Mouse (Mus musculus): ENCODE results near the gene Cd151. TPM values are rescaled to one million over a fixed set of nuclear protein-coding genes. Genes with fewer than 3 reads are reported as not detected.

Gene Cd151
- total and polyA plus RNA-seq, 3 experiments, result 272 to 395 (median 334) TPM

GRCm38 (mm10) chr7:141468164-141468521 lies 951 bp downstream of the Cd151 start:
- Histone ChIP-seq H3K4me1 (ENCODE audit: control insufficient read depth, insufficient read depth, low read length) (peaks cover 19% of the 10 kb centered on the region), H3K27ac (peak overlapping the region; percentile 98), H3K4me3 (peak overlapping the region; percentile 82), H3K36me3 (ENCODE audit: control insufficient read depth, insufficient read depth, low read length) (no peaks in the 10 kb centered on the region; the same call in 1 of the 2 replicates), H3K79me2 (replicated peaks; ENCODE audit: control insufficient read depth, insufficient read depth, low read length) (no peaks in the 10 kb centered on the region; the same call in 1 of the 2 replicates), H3K27me3 (ENCODE audit: control insufficient read depth, insufficient read depth, low read length) (no peaks in the 10 kb centered on the region), H3K9ac (ENCODE audit: low read depth, low read length) (peak overlapping the region; percentile 75)
- intact Hi-C loops (cut with DNase I), result no loop called here
- DNase-seq, result peak in 1 of 2 experiments; percentile 58
- WGBS, result 3% methylated on average over 5 of the region's 5 CpGs
- no peak for TF ChIP-seq CTCF (IDR thresholded peaks at IDR 0.05)
- no peak for TF ChIP-seq POLR2A (IDR thresholded peaks at IDR 0.05; ENCODE audit: insufficient read depth, low read depth, low read length)
- TF ChIP-seq EP300 (IDR thresholded peaks at IDR 0.05; ENCODE audit: insufficient read depth, low read depth, low read length), result no peak

DNA sequence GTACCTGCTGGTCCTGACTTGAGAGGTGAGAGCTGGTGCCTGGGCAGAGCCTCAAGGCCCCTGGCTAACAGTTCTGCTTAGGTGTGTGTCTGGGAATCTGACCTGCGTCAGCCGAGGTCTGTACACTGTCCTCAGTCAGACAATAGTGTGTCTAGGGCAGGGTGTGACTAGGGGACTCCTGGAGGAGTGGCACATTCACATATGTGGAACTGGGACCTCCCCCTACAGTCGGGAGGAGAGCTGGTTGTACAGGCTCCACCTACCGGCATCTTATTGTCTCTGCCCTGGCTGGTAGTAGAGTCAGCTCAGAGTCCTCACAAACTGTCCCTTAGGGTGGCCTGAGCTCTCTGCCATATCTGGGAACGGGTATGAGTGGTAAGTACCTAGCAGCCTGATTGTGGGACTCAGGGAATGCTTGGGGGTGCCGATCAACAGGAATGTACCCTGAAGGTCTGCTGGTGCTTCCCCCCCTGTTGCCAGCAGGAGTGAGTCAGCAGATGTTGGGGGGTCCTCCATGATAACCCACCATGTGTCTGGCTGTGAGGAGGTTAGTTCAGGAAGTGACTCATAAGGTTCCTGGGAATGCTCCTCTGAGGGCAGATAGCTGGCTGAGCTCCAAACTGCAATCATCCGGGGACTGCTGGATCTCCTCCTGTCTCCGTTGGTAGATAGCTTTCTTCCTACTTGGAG lies 1.5 kb downstream of the Cd151 start:
- peak; percentile 73 to 82 for DNase-seq
- WGBS, result under 1% methylated on average over 8 of the region's 8 CpGs
- Histone ChIP-seq H3K27me3 (ENCODE audit: control insufficient read depth, insufficient read depth, low read length) (no peaks in the 10 kb centered on the region), H3K79me2 (replicated peaks; ENCODE audit: control insufficient read depth, insufficient read depth, low read length) (no peaks in the 10 kb centered on the region; the same call in 1 of the 2 replicates), H3K4me3 (peak overlapping the region; percentile 82), H3K9ac (ENCODE audit: low read depth, low read length) (peak overlapping the region; percentile 75), H3K36me3 (ENCODE audit: control insufficient read depth, insufficient read depth, low read length) (no peaks in the 10 kb centered on the region; the same call in 1 of the 2 replicates), H3K4me1 (ENCODE audit: control insufficient read depth, insufficient read depth, low read length) (peaks cover 19% of the 10 kb centered on the region), H3K27ac (peak overlapping the region; percentile 98)
- intact Hi-C loops (cut with DNase I), result no loop called here
- TF ChIP-seq CTCF (IDR thresholded peaks at IDR 0.05), result peak; percentile 79
- peak; percentile 85 for TF ChIP-seq POLR2A (IDR thresholded peaks at IDR 0.05; ENCODE audit: insufficient read depth, low read depth, low read length)
- TF ChIP-seq EP300 (IDR thresholded peaks at IDR 0.05; ENCODE audit: insufficient read depth, low read depth, low read length), result 0 out of 2 replicates have a peak, but pooled peaks have one; percentile 43

GRCm38 (mm10) chr7:141469352-141469751 lies 2.2 kb downstream of the Cd151 start:
- no peaks in the 10 kb centered on the region; the same call in 1 of the 2 replicates for H3K36me3 ChIP-seq (ENCODE audit: control insufficient read depth, insufficient read depth, low read length)
- peak overlapping the region; percentile 44 for H3K9ac ChIP-seq (ENCODE audit: low read depth, low read length)
- H3K79me2 ChIP-seq (replicated peaks; ENCODE audit: control insufficient read depth, insufficient read depth, low read length), result no peaks in the 10 kb centered on the region; the same call in 1 of the 2 replicates
- WGBS, result 78% methylated on average over 6 of the region's 6 CpGs
- peak overlapping the region; percentile 82 for H3K4me3 ChIP-seq
- H3K4me1 ChIP-seq (ENCODE audit: control insufficient read depth, insufficient read depth, low read length), result peaks cover 22% of the 10 kb centered on the region
- H3K27ac ChIP-seq, result peak overlapping the region; percentile 98
- DNase-seq, result peak in 1 of 2 experiments; percentile 25
- intact Hi-C loops (cut with DNase I), result no loop called here
- no peaks in the 10 kb centered on the region for H3K27me3 ChIP-seq (ENCODE audit: control insufficient read depth, insufficient read depth, low read length)
- TF ChIP-seq EP300 (IDR thresholded peaks at IDR 0.05; ENCODE audit: insufficient read depth, low read depth, low read length) (no peak), POLR2A (IDR thresholded peaks at IDR 0.05; ENCODE audit: insufficient read depth, low read depth, low read length) (no peak), CTCF (IDR thresholded peaks at IDR 0.05) (no peak)

DNA sequence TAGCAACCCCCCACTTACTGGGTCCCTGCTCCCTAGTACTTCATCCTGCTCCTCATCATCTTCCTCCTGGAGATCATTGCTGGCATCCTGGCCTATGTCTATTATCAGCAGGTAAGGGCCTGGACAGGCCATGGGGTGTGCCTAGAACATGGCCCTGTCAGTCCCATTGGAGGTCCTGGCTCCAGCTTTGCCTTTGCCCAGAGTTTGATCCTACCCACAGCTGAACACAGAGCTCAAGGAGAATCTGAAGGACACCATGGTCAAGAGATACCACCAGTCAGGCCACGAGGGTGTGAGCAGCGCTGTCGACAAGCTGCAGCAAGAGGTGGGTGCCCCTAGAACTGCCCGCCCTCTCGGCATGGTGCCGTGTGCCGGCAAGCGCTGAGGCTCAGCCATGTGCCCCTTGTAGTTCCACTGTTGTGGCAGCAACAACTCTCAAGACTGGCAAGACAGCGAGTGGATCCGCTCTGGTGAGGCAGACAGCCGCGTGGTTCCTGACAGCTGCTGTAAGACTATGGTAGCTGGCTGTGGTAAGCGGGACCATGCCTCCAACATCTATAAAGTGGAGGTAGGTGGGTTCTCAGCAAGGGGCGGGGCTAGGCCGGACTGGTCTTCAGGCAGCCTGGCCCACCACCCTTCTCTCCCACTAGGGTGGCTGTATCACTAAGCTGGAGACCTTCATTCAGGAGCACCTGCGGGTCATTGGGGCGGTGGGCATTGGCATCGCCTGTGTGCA lies 2.9 kb downstream of the Cd151 start:
- peak; percentile 41 to 49 for DNase-seq
- Histone ChIP-seq H3K4me1 (ENCODE audit: control insufficient read depth, insufficient read depth, low read length) (peaks cover 24% of the 10 kb centered on the region), H3K9ac (ENCODE audit: low read depth, low read length) (no peak overlapping the region), H3K4me3 (peak overlapping the region; percentile 82; the same call in 1 of the 2 replicates), H3K36me3 (ENCODE audit: control insufficient read depth, insufficient read depth, low read length) (no peaks in the 10 kb centered on the region; the same call in 1 of the 2 replicates), H3K27ac (peak overlapping the region; percentile 98), H3K79me2 (replicated peaks; ENCODE audit: control insufficient read depth, insufficient read depth, low read length) (no peaks in the 10 kb centered on the region; the same call in 1 of the 2 replicates), H3K27me3 (ENCODE audit: control insufficient read depth, insufficient read depth, low read length) (no peaks in the 10 kb centered on the region)
- TF ChIP-seq CTCF (IDR thresholded peaks at IDR 0.05) (no peak), POLR2A (IDR thresholded peaks at IDR 0.05; ENCODE audit: insufficient read depth, low read depth, low read length) (no peak), EP300 (IDR thresholded peaks at IDR 0.05; ENCODE audit: insufficient read depth, low read depth, low read length) (no peak)
- intact Hi-C loops (cut with DNase I), result no loop called here
- WGBS, result 87% methylated on average over 18 of the region's 18 CpGs

- no peak overlapping the region for H3K27ac ChIP-seq
- 93% methylated on average over 10 of the region's 10 CpGs for WGBS
- no peak for DNase-seq
Observed at GRCm38 (mm10) chr7:141470637-141470944, 3.4 kb downstream of the Cd151 start.

More at GRCm38 (mm10) chr7:141470637-141470944, 3.4 kb downstream of the Cd151 start:
- Histone ChIP-seq H3K4me3 (no peak overlapping the region), H3K27me3 (ENCODE audit: control insufficient read depth, insufficient read depth, low read length) (no peaks in the 10 kb centered on the region), H3K4me1 (ENCODE audit: control insufficient read depth, insufficient read depth, low read length) (peaks cover 21% of the 10 kb centered on the region), H3K36me3 (ENCODE audit: control insufficient read depth, insufficient read depth, low read length) (no peaks in the 10 kb centered on the region; the same call in 1 of the 2 replicates), H3K9ac (ENCODE audit: low read depth, low read length) (no peak overlapping the region), H3K79me2 (replicated peaks; ENCODE audit: control insufficient read depth, insufficient read depth, low read length) (no peaks in the 10 kb centered on the region; the same call in 1 of the 2 replicates)
- intact Hi-C loops (cut with DNase I), result no loop called here
- TF ChIP-seq EP300 (IDR thresholded peaks at IDR 0.05; ENCODE audit: insufficient read depth, low read depth, low read length), result no peak
- TF ChIP-seq POLR2A (IDR thresholded peaks at IDR 0.05; ENCODE audit: insufficient read depth, low read depth, low read length), result no peak
- no peak for TF ChIP-seq CTCF (IDR thresholded peaks at IDR 0.05)

All from heart, adult 2 months (tissue).